24 mouse cellular contexts compared by ENCODE assay signal in the genomic region with DNA sequence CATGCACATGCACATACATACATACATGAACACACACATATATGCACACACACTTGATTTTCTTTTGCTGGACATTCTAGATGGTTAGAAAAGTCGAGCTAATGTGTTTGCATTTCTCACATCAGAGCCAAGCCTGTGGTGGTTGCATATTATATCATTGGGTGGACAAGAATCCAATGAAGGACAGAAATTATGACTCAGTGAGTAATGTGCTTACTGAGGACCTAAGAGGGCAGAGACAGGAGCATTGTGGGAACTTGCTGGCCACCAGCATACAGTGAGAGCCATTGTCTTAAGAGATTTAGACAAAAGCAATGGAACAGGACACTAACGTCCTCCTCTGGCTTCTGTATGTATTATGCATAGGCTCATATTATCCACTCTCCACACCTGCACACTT. TPM values are rescaled to one million over a fixed set of nuclear protein-coding genes. Genes with fewer than 3 reads are reported as not detected.
DNase-seq lines count a peak whose midpoint lies in the region; ATAC-seq and TF ChIP-seq lines count a peak whose summit lies in the region.
"Had no signal": no experiment of that assay in that cellular context is flagged by ENCODE, and none has a peak within 500 bp of the region (broad histone marks: within the 10 kb centered on the region; RNA-seq: fewer than 3 reads in every experiment).

No protein-coding gene starts in this region.

- no peak for ATAC-seq in hindbrain, postnatal 0 days
- ATAC-seq: forebrain, embryonic 14.5 days; forebrain, embryonic 16.5 days had no signal

- H3K27me3 ChIP-seq in hindbrain, postnatal 0 days (ENCODE audit: insufficient read depth, low read length), result no peaks in the 10 kb centered on the region
- H3K27me3 ChIP-seq: CH12.LX; embryonic facial prominence, embryonic 13.5 days; embryonic facial prominence, embryonic 15.5 days; forebrain, embryonic 12.5 days had no signal

- H3K4me3 ChIP-seq in hindbrain, postnatal 0 days (ENCODE audit: low read length), result no peak overlapping the region
- H3K4me3 ChIP-seq: embryonic facial prominence, embryonic 13.5 days; embryonic facial prominence, embryonic 15.5 days; erythroblast, embryonic 14.5 days; forebrain, embryonic 10.5 days; forebrain, embryonic 12.5 days had no signal

- no peak for TF ChIP-seq CTCF in hindbrain, postnatal 0 days (IDR thresholded peaks at IDR 0.05; ENCODE audit: low read depth)

- no peaks in the 10 kb centered on the region for H3K4me1 ChIP-seq in hindbrain, postnatal 0 days (ENCODE audit: insufficient read depth, low read length)

- H3K4me2 ChIP-seq in hindbrain, postnatal 0 days (ENCODE audit: low read depth, low read length), result no peak overlapping the region
- H3K4me2 ChIP-seq: embryonic facial prominence, embryonic 13.5 days; embryonic facial prominence, embryonic 15.5 days; forebrain, embryonic 12.5 days had no signal

- no peak overlapping the region for H3K9ac ChIP-seq in hindbrain, postnatal 0 days (replicated peaks; ENCODE audit: low read length)
- H3K9ac ChIP-seq: embryonic facial prominence, embryonic 13.5 days; embryonic facial prominence, embryonic 15.5 days; forebrain, embryonic 12.5 days had no signal

- H3K36me3 ChIP-seq in hindbrain, postnatal 0 days (ENCODE audit: insufficient read depth, low read length), result no peaks in the 10 kb centered on the region
- H3K36me3 ChIP-seq: embryonic facial prominence, embryonic 13.5 days; embryonic facial prominence, embryonic 15.5 days; forebrain, embryonic 10.5 days; forebrain, embryonic 12.5 days; G1E had no signal

- no peaks in the 10 kb centered on the region for H3K9me3 ChIP-seq in hindbrain, postnatal 0 days (ENCODE audit: low read length)
- H3K9me3 ChIP-seq: embryonic facial prominence, embryonic 13.5 days; embryonic facial prominence, embryonic 15.5 days; forebrain, embryonic 10.5 days had no signal

- 72% methylated on average over 2 of the region's 2 CpGs for WGBS in hindbrain, postnatal 0 days

- peak; percentile 9 for DNase-seq in adrenal gland, adult 8-10 months
- DNase-seq in adrenal gland, adult 2 months, result no peak
- DNase-seq in 3134 (ENCODE audit: extremely low read depth, insufficient read length, low spot score) (peak; percentile 65), NIH3T3 (ENCODE audit: low read depth) (peak; percentile 27)
- DNase-seq in hindbrain, postnatal 0 days (ENCODE audit: low spot score), result no peak
- DNase-seq: adrenal gland, postnatal 10 days; adrenal gland, postnatal 25 days; B cell, adult 2 months; cerebellum, adult 11 months; cerebellum, adult 18-20 months; cerebellum, adult 8-10 months; cerebellum, adult 9-11 months; cerebellum, postnatal 14 days; cerebellum, postnatal 36 days; embryo, embryonic 11 days had no signal

- H3K27ac ChIP-seq in hindbrain, postnatal 0 days, result no peak overlapping the region
- H3K27ac ChIP-seq: embryonic facial prominence, embryonic 13.5 days; embryonic facial prominence, embryonic 15.5 days; forebrain, embryonic 10.5 days; forebrain, embryonic 12.5 days had no signal

RNA-seq across cellular contexts. Expression of gene Lrmp, which starts 0.9 kb away (rescaled TPM):
- 1 to 10 TPM; 1.9 to 4.8 (median 4.3) TPM for total RNA-seq in adrenal gland, adult 8-10 months (2022)
- 1 to 10 TPM; 2.6 to 3.0 TPM for total RNA-seq in adrenal gland, adult 2 months (2021)
- polyA plus RNA-seq in adrenal gland, adult 2 months (2012; rRNA removed), result 7.7 and 8.6 TPM in 2 replicates
- 1.7 and 4.4 TPM in 2 replicates for total RNA-seq in hindbrain, postnatal 0 days (2014; rRNA removed)
- polyA plus RNA-seq in hindbrain, postnatal 0 days (2015; fragmentation: Nextera tagmentation; extraction: Ambion mirVana), result 0.54 and 0.74 TPM in 2 replicates

RNA-seq across cellular contexts. Expression of gene Bcat1, which starts 38.6 kb away (rescaled TPM):
- total RNA-seq in adrenal gland, adult 8-10 months (2022), result 10 to 100 TPM; 24.6 to 48.2 (median 32.4) TPM
- 10 to 100 TPM; 11.4 to 34.6 TPM for total RNA-seq in adrenal gland, adult 2 months (2021)
- polyA plus RNA-seq in adrenal gland, adult 2 months (2012; rRNA removed), result 0.48 and 0.57 TPM in 2 replicates
- total RNA-seq in hindbrain, postnatal 0 days (2014; rRNA removed), result 81.8 and 94.3 TPM in 2 replicates
- 58.2 and 59.7 TPM in 2 replicates for polyA plus RNA-seq in hindbrain, postnatal 0 days (2015; fragmentation: Nextera tagmentation; extraction: Ambion mirVana)
- polyA plus RNA-seq: erythroblast, embryonic 14.5 days; G1E had no signal

Comparison
In these comparisons a context has a peak if more than half of its experiments do, and no peak if none do; other contexts are left out.
1. DNase-seq: peak in adrenal gland, adult 8-10 months (single experiment), 3134 (single experiment) and NIH3T3 (single experiment); none in adrenal gland, adult 2 months (single experiment) and hindbrain, postnatal 0 days (single experiment).